9 mouse cellular contexts compared by ENCODE assay signal in genomic region chr10:77151551-77152002, GRCm38 (mm10). TPM values are rescaled to one million over a fixed set of nuclear protein-coding genes. Genes with fewer than 3 reads are reported as not detected.
DNase-seq lines count a peak whose midpoint lies in the region; ATAC-seq and TF ChIP-seq lines count a peak whose summit lies in the region.
"Had no signal": no experiment of that assay in that cellular context is flagged by ENCODE, and none has a peak within 500 bp of the region (broad histone marks: within the 10 kb centered on the region; RNA-seq: fewer than 3 reads in every experiment).

No protein-coding gene starts in this region.

- WGBS in hindbrain, postnatal 0 days: 42% methylated on average over 4 of the region's 4 CpGs
- 52% methylated on average over 4 of the region's 4 CpGs for WGBS in limb, embryonic 15.5 days

- peak overlapping the region; percentile 61; the same call in 1 of the 2 replicates for H3K27ac ChIP-seq in hindbrain, postnatal 0 days
- H3K27ac ChIP-seq in limb, embryonic 15.5 days: peak overlapping the region; percentile 19; the same call in 1 of the 2 replicates
- H3K27ac ChIP-seq: macrophage had no signal

- H3K36me3 ChIP-seq in hindbrain, postnatal 0 days (ENCODE audit: insufficient read depth, low read length): no peaks in the 10 kb centered on the region
- H3K36me3 ChIP-seq in limb, embryonic 15.5 days: no peaks in the 10 kb centered on the region

- H3K4me3 ChIP-seq in hindbrain, postnatal 0 days (ENCODE audit: low read length): no peak overlapping the region
- no peak overlapping the region for H3K4me3 ChIP-seq in limb, embryonic 15.5 days

- no peaks in the 10 kb centered on the region for H3K9me3 ChIP-seq in hindbrain, postnatal 0 days (ENCODE audit: low read length)
- no peaks in the 10 kb centered on the region for H3K9me3 ChIP-seq in limb, embryonic 15.5 days

- DNase-seq in 3T3-L1 (ENCODE audit: low read depth, low spot score) (peak; percentile 44), NIH3T3 (ENCODE audit: low read depth) (peak; percentile 39)
- DNase-seq in hindbrain, postnatal 0 days (ENCODE audit: low spot score): no peak
- DNase-seq in gastrocnemius, adult 8-10 months (ENCODE audit: low spot score in 2 of 2): no peak
- DNase-seq in thymus, adult 18-20 months: no peak
- no peak for DNase-seq in left cerebral cortex, adult 8-10 months (ENCODE audit: low spot score in 2 of 2)
- DNase-seq in spleen, adult 18-20 months: no peak

- H3K9ac ChIP-seq in hindbrain, postnatal 0 days (replicated peaks; ENCODE audit: low read length): no peak overlapping the region
- no peak overlapping the region for H3K9ac ChIP-seq in limb, embryonic 15.5 days

- H3K4me1 ChIP-seq in hindbrain, postnatal 0 days (ENCODE audit: insufficient read depth, low read length): peaks cover 21% of the 10 kb centered on the region
- peaks cover 31% of the 10 kb centered on the region for H3K4me1 ChIP-seq in limb, embryonic 15.5 days

- no peaks in the 10 kb centered on the region for H3K27me3 ChIP-seq in hindbrain, postnatal 0 days (ENCODE audit: insufficient read depth, low read length)
- H3K27me3 ChIP-seq in limb, embryonic 15.5 days: no peaks in the 10 kb centered on the region

- ATAC-seq in hindbrain, postnatal 0 days: 0 out of 2 replicates have a peak, but pooled peaks have one; percentile 21
- no peak for ATAC-seq in limb, embryonic 15.5 days (ENCODE audit: insufficient number of reproducible peaks, low FRiP score, low TSS enrichment, low read depth)

- H3K4me2 ChIP-seq in hindbrain, postnatal 0 days (ENCODE audit: low read depth, low read length): peak overlapping the region; percentile 37
- H3K4me2 ChIP-seq in limb, embryonic 15.5 days: no peak overlapping the region

- peak; percentile 15; the same call in 1 of the 2 replicates for TF ChIP-seq CTCF in hindbrain, postnatal 0 days (IDR thresholded peaks at IDR 0.05; ENCODE audit: low read depth)

RNA-seq across cellular contexts. Expression of gene Col18a1, which starts 14.8 kb away (rescaled TPM):
- total RNA-seq in hindbrain, postnatal 0 days (2014; rRNA removed): 47.5 and 57.7 TPM in 2 replicates
- polyA plus RNA-seq in hindbrain, postnatal 0 days (2015; fragmentation: Nextera tagmentation; extraction: Ambion mirVana): 18.2 and 20.0 TPM in 2 replicates
- 93.5 and 100.0 TPM in 2 replicates for polyA plus RNA-seq in limb, embryonic 15.5 days (2015; fragmentation: Nextera tagmentation; extraction: Ambion mirVana)
- 1 to 10 TPM; 2.2 to 5.9 (median 3.7) TPM for total RNA-seq in gastrocnemius, adult 8-10 months (2022)
- total RNA-seq in left cerebral cortex, adult 8-10 months (2022): 1 to 10 TPM; 4.1 to 4.6 (median 4.1) TPM

Comparison
In these comparisons a context has a peak if more than half of its experiments do, and no peak if none do; other contexts are left out.
1. DNase-seq: peak in 3T3-L1 (single experiment) and NIH3T3 (single experiment); none in hindbrain, postnatal 0 days (single experiment), gastrocnemius, adult 8-10 months (0 of 2), thymus, adult 18-20 months (0 of 2), left cerebral cortex, adult 8-10 months (0 of 2) and spleen, adult 18-20 months (0 of 2).